Mouse (Mus musculus) left cerebral cortex, postnatal 4 days (tissue): ENCODE results near the gene Neu2. TPM values are rescaled to one million over a fixed set of nuclear protein-coding genes. Genes with fewer than 3 reads are reported as not detected.
A peak's percentile ranks its signal among the peaks of the same experiment; 100 is the strongest.

Experiments used
- DNase-seq: peaks from one replicate; pipeline ENCODE4 v3.0.0-alpha.2; 2022
- intact Hi-C: fragments of 180-260 bp; cut with DNase I; formaldehyde crosslinking; loops from one replicate; pipeline ENCODE4 v1.15.1; 2025
- total RNA-seq, 2 experiments: library from RNA; stranded (reverse); gene quantifications; 2 replicates each; pipeline ENCODE4 v1.2.3; 2021

The Neu2 gene
- total RNA-seq, 2 experiments from 2014 or later, result 0.70 to 0.95 TPM

DNA sequence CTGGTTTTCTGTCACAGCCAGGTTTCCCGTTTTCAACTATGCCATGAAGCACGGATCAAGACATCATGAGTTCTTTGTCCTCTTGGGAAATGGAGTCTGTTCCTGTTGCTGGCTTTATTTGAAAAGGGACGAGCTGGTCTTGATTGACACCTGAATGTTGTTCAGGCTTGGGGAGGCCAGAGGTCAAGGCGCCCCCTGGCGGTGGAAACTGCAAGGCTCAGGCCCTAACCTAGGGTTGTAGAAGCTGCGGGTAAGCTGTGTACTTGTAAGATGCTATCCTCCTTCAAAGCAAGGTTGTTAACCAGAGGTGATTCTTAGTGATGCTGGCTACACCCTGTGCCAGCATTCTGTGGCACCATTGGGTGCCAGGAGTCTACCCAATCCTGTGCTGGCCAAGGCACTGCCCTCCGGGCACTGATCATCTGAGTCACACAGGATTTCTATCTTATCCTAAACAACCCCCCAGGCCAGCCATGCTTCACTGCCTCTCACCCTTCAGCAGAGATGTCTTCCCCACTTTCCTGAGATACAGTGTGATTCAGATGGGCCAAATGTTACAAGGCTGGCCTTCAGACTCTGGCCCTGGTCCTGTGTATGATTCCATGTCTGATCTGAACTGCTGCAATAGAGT is 98.8 kb downstream of the Neu2 start:
- intact Hi-C loops, result no loop called here
- DNase-seq, result peak; percentile 64

DNA sequence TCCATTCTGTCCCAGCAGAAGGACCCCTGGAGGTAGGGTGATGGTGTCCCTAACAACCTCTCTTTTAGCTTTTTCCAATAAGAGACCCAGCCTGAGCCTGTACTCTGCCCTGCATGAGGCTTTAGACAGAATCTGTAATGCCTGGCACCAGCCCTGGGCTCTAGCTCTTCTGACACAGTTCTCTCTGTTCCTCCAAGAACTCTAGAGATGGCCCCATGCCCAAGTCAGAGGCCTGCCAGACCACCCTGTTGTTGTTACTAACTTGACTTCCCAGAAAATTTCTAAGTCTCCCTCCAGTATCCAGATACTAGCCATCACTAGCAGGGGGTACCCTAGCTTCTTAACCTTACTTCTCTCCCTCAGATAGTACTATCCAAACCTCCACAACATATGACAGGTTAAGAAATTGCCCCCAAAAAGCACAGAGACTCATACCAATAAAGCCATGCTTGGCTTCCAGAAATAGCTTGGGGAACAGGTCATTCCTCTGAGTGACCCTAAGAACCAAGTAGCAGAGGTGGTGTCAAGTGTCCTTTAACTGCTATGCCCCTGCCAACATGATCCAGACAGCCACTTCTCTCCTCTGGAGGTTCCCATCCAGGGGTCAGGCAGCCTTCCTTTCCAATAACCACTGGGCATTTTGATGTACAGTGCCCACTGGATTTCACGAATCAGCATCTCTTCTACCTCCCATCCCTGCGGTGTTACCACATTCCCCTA is 105.0 kb downstream of the Neu2 start:
- intact Hi-C loops, result no loop called here

DNA sequence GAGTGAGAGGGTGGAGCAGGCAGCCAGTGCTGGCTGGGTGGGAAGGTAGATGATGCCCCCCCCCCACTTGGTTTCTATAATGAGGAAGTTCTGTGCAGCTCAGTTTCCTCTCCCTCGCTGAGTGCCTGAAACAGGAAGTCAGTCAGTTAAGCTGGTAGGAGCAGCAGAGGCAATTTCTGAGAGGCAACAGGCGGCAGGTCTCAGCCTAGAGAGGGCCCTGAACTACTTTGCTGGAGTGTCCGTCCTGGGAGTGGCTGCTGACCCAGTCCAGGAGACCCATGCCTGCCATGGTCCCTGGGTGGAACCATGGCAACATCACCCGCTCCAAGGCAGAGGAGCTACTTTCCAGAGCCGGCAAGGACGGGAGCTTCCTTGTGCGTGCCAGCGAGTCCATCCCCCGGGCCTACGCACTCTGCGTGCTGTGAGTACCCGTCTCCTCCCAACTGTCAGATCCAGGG is 110.6 kb downstream of the Neu2 start, which contains the start of gene Inpp5d:
Gene Inpp5d (plus strand): TSS at position 102 of the 458 bp plus-strand sequence.
- DNase-seq, result no peak
- intact Hi-C loops, result no loop called here

More for the DNA sequence above, 105.0 kb downstream of the Neu2 start:
- peak; percentile 57 for DNase-seq

DNA sequence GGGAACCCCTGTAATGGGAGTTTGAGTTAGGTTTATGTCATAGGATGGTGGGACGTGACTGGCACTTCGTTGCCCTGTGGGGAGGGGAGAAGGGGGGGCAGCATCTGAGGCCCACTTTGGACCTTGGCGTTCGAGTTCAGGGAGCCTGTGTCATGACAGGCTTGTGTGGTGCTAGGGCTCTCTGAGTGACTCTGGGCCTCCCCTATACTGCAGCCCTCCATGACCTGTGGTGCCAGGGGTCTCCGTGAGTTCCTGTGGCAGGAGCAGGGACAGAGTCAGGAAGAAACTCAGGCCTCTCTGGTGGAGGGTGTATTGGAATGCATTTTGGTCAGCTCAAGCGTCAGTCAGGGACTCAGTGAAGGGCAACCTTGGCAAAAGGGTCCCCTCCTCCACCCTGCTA is 111.0 kb downstream of the Neu2 start:
- intact Hi-C loops, result no loop called here
- no peak for DNase-seq

DNA sequence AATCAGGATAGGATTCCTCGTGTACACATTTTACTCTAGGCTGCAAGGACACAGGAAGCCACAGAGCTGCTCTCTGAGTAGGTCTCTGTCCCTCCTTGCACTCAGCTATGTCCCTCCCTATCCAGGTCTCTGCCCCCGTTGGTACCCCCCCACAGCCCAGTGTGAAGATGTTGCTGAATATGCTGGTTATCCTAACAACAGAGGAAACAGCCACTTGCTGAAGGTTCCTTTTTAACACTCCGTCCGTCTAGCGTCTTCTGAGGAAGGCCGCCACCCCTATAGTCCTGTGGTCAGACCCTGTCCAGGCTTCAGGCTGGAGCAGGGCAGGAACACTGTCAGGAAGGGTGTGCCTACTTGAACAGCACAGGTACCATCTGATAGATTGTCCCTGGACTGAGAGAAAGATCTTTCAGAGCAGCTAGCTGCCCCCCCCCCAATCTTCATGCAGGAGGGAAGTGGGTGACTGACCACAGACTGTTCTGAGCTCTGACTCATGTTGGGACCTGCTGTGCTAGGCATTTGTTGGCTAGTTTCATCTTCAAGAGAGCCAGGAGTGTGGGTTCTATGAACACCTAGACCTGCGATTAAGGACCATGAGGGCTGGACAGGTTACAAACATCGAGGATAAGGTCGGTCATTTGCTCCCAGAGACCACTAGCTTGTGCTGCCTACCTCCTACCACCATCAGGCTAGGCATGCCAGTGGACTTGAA is 111.6 kb downstream of the Neu2 start:
- intact Hi-C loops, result no loop called here
- DNase-seq, result no peak

DNA sequence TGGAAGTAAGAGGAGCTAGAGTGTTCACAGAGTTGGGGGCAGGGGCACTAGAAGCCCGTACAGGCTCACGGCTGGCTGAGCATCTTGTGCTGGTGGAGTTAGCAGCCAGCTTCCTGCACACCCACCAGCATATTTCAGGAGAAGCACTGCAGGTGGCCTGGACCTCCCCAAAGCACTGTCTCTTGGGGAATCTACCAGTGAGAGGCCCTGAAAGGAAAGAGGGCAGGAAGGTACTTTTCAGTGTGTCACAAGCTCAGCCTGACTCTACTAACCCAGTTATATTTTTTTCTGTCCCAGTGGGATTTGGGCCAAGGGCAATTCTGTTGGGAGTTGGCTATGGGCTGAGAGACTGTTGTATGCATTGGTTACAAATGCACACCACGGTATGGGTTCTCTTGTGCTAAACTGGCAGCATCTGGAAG is 112.2 kb downstream of the Neu2 start:
- intact Hi-C loops, result no loop called here
- peak; percentile 41 for DNase-seq

DNA sequence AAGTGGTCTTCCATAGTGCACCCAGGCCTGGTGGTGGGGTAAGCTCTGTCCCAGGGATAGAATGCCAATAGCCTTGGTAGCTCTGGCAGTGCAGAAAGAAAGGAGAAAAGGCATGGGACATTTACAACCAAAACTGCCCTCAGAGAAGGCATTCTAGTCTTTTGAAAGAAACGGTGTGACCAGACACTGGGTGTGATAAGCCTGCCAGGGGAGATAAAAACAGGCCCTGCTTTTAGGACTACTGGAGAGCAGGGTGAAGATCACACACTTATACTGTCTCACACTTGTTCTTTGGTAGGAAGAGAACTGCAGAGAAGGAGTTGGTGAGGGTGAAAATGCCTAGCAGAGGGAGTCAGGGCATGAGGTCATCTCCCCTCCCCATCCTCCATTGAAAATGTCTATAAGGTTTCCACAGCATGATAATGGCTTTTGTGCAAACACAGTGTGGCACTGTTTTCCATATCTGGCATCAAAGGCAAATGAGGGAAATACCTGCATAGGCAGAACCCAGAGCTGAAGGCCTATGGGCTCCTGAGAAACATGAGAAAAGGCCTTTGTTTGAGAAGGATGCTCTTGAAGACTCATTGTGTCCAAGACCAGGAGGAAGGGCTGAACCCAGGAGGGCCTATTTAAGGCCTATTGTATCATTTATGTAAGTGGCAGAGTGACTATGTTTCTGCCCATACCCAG is 114.4 kb downstream of the Neu2 start:
- intact Hi-C loops, result no loop called here
- DNase-seq, result no peak

DNA sequence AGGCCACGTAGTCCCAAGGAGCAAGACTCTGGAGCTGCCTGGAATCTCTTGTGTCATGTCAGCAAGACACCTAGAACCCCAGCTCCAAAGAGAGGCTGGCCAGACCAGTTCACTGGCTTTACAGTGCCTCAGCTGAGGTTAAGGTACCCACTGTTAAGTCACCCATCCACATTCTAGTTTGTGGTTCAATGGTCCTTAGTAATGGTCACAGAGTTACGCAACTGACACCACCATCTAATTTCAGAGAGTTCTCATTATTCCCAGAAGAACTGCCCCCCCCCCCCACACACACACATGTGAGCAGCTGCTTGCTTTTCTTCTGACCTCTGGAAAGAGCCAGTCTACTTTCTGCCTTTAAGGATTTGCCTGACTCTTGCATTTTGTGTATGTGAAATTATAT is 115.1 kb downstream of the Neu2 start:
- intact Hi-C loops, result no loop called here
- DNase-seq, result no peak

DNA sequence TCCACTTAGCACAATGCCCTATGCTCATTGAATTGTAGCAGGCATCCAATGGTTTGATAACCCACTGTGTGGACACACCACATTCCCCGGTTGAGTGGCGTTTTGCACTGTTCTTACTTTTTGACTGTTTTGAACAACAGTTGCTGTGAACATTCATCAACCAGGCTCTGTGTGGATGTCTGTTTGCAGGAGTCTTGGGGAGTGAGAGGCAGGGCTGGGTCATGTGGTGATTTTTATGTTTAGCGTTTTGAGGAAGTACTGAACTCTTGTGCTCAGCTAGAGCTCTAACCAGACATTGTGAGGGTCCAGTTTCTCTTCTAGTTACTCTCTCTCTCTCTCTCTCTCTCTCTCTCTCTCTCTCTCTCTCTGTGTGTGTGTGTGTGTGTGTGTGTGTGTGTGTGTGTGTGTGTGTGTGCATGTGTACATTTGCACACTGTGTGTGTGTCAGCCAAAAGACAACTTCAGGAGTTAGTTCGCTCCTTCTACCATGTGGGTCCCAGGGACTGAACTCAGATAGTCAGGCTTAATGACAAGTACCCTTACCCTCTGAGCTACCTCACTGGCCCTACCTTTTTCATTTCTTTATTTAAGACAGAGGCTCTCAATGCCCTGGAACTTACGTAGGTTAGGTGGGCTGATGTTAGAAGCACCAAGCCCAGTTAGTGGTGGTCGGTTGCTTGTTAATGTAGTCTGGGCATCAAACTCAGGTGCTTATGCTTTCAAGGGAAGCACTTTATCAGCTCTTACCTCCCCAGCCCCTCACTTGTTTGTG is 115.8 kb downstream of the Neu2 start:
- intact Hi-C loops, result no loop called here
- no peak for DNase-seq

DNA sequence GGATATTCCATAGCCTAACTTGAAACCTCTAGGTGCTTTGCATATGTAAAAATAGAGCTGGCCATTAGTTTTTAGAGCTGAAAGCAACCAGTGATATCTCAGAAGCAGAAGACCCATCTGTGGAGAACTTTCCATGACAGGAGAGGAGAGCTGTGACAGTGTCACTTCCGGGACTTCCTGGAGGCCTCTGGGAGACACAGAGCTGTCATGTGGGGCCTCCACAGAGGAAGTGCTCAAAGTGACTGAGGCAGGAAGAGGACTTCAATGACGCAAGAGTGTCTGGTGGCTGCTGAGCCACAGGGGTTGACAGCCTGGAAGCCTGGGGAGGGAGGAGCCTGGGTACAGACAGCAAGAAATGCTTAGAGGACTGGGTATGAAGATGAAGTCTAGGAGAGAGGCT is 116.7 kb downstream of the Neu2 start:
- intact Hi-C loops, result no loop called here

DNA sequence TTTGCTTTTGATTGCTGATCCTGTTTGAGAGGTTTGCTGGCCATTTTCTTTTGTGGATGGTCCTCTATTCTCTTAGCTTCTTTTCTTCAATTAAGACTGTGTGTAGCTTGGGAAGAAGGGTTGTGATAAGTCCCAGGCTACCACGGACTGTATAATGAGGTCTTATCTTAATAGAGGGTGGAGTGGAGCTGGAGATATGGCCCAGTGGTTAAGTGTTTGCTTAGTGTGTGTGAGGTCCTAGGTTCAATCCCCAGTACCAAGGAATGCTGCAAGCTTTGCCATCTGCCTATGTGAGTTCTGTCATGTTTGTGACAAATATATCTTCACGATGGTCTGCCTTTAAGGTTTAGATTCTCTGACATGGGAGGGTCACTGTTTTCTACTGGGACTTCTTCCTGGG is 118.4 kb downstream of the Neu2 start:
- no peak for DNase-seq
- intact Hi-C loops, result no loop called here

More for the DNA sequence above, 116.7 kb downstream of the Neu2 start:
- no peak for DNase-seq

DNA sequence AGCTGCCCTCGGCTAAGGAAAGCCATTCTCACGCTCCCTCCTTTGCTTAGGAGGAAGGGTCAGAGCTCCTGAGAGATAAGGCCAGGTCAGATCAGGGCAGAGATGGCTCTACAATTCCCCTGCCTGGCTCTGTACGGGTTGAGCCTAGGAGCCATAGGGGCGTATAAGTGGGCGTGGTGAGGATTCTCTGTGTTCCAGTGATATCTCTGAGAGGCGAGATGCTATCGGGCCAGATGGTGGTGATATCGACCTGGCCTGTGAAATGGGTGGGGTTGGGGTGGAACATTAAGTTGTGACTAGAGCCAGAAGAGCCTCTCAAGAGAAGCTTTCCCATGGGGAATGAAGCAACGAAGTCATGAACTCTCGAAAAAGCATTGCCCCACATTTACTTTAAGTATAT is 121.9 kb downstream of the Neu2 start:
- no peak for DNase-seq
- intact Hi-C loops, result no loop called here

DNA sequence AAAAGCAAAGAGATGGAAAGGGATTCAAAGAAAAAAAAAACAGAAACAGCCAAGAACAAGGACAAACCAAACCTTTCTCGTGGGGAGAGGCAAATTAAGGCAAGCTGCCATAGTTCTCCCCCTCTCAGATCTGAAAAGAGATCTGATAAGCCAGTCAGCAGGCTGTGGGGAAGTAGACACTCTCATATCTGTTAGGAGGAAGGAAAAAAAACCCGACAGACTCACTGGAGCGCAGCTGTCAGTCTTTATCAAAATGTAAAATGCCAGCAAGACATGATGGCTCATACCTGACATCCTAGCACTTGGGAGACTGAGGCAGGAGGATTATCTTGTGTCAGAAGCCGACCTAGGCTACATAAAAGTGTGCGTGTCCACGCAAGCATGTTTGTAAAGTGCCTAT is 122.5 kb downstream of the Neu2 start:
- DNase-seq, result no peak
- intact Hi-C loops, result no loop called here

DNA sequence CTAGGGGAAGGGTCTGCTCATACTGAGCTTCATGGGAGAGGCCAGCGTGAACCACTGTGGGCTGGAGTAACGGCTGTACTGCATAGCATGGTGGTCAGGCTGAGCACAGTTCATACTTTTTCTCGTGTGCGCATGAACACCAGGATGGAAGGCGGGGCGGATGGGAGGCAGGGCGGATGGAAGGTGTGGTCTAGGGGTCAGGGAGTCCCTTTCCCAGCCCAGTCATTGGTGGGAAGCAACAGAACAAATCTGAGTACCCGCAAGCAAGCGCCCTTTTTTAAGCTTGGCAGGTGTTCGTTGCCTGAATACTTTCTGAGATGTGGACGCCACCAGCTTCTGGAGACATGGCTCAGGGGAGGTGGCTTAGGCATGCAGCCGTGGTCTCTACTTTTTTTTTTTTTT is 127.0 kb downstream of the Neu2 start:
- no peak for DNase-seq
- intact Hi-C loops, result no loop called here

DNA sequence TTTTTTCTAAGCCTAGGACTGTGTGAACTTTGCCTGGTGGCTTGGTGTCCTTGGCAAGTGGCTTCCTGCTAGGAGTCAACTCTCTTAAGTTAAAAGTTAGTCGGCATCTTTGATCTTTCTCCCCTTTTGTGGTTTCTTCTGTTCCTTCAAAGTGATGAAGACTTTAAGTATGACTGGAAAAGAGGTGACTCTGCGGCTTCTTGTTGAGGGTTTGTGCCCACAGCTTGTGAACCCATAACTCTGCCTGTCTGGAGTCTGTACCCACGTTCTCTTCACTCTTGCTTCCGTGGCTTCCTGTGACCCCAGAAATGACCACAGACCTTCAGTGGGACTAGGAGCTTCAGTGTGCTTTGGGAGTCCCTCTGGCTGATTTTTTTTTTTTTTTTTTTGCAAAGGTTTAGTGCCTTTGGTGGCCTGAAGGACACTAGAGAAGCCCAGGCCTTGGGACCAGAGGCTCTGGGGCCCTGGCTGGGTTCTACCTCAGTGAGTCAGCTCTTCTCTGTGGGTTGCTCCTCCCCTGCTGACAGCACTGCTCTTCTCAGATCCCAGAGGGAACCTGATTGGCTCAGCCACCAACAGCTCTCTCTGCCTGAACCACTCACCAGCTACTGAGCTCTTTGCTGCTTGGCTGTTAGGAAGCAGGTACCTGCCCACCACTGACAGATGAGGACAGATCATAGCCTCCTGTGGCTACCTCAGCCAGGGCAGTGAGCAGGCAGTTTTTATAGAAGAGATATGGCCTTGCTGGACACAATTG is 127.6 kb downstream of the Neu2 start:
- intact Hi-C loops, result no loop called here

DNA sequence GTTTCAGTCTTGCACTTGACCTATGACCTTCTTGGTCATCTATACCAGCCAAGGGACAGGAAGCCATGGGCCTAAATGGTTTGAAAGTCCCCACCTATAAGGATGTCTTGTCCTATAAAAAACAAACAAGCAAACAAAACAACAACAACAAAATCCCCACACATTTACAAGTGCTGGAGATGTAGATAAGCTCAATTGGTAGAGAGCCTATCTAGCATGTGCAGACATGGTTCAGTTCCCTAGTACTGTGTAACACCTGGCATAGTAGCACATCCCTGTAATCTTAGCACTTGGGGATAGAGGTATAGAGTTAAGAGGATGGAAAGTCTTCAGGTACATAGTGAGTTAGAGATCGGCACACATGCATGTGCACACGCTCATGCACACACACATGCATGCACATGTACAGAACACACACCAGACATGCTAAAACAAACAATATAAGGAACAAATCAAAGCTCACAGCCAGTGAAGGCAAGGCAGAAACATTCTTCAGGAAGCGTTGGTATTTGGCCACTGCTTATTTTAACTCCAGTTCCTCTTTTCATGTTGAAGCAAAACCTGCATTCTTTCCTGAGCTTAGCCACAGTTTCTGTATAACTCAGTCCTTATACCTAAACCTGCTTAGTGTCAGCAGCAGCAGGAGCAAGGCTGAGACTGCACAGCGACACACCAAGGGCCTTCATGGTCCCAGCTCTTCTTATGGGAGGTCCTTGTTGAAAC is 128.3 kb downstream of the Neu2 start:
- intact Hi-C loops, result no loop called here
- no peak for DNase-seq

More for the DNA sequence above, 127.6 kb downstream of the Neu2 start:
- DNase-seq, result no peak

DNA sequence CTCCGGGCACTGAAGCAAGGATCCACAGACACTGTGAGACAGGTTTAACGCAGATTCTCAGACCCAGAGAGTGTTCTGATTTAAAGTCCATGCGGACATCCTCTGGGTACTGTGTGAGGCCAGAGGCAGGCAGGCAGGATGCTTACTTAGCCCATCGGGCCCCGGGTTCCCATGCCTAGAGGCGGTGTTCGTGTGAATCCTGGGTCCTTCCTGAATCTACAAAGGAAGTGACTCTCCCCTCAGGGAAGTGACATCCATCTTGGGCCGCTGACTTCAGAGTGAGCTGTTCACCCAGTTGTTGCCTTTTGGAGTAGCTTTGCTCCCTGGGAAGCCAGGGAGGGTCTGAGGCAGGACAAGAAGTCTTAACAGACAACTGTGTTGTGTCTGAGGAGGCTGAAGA is 130.0 kb downstream of the Neu2 start:
- DNase-seq, result no peak
- intact Hi-C loops, result no loop called here

DNA sequence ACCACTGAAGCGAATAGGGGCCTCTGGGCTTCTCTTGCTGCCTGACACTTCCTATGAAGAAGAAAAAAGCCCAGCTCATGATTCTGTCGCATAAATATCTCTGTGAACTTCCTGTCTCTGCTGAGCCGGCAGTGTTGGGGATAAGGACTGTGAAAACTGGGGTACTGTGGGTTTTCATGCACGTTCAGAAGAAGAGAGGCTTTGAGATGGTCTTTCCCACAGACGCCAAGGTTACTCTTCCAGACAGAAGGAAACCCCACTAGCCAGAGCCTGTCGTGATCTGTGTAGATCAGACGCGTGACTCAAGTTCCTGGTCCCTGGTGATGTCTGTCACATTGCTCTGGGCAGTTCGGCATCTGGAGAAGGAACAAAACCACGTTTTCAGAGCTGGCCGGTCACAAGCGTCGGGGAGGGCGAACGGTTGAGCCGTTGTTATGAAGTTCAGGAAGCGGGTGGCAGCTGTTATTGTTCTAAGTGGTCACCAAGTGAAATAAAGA is 130.5 kb downstream of the Neu2 start:
- DNase-seq, result no peak
- intact Hi-C loops, result no loop called here

DNA sequence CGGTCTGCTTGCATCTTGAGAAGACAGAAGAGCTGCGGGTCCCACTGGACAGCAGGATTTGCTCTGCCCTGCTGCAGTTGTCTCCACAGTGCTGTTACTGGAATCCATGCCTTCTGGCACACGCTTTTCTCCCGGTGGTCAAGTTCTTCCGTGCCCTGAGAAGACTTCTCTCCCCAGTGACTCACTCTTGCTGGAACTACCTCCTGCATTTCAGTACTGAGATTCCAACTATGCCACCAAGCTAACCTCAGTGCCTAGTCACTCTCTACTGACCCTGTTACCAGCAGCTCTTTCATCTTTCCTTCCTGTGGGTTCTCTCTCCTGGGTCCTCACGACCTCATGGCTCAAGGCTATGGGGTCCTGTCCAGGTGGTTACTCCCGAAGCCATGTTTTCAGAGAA is 133.3 kb downstream of the Neu2 start:
- intact Hi-C loops, result no loop called here
- DNase-seq, result no peak
